Mouse (Mus musculus) bone marrow, adult 2 months (tissue): ENCODE data around the gene Abcg4.
A peak's percentile ranks its signal among the peaks of the same experiment; 100 is the strongest.

ENCODE experiments used
- CTCF ChIP-seq: fragments of 200-500 bp; IDR thresholded peaks from 2 replicates; pipeline ENCODE4 v1.5.1; 2011; ENCODE audit warnings: low read length, control low read depth; ENCODE audit not compliant: control insufficient read depth, insufficient read depth
- POLR2A ChIP-seq: fragments of 200-500 bp; IDR thresholded peaks from 2 replicates; pipeline ENCODE4 v1.6.1; 2011; ENCODE audit warnings: low read depth, mild to moderate bottlenecking, control low read depth, low read length, borderline replicate concordance; ENCODE audit not compliant: control insufficient read depth

- 0 out of 2 replicates have a peak, but pooled peaks have one; percentile 4 for TF ChIP-seq CTCF
- TF ChIP-seq POLR2A = no peak
Measured at GRCm38 (mm10) chr9:44268432-44268831, 20.0 kb downstream of the Abcg4 start, which contains the start of gene Nlrx1.
